In the genomic region with DNA sequence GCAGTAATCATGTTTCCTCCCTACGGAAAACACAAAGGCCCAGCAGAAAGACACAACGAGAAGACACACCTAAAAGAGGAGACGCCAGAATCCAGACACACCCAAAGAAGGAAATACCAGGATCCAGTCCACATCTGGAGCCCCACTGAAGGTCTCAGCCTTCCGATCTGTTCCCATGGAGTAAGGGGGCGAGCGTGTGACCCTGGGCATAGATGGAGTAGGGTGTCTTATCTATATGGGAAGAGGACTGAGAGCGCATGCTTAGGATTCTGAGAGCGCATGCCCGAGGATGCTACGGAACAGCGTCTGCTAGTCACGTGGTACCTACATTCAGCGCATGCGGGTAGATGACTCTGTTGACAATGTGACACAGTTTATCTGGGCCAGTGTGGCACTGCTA, we compare ENCODE assay signal across 26 mouse cellular contexts. TPM values are rescaled to one million over a fixed set of nuclear protein-coding genes. Genes with fewer than 3 reads are reported as not detected.
A peak's percentile ranks its signal among the peaks of the same experiment; 100 is the strongest.
DNase-seq lines count a peak whose midpoint lies in the region; ATAC-seq and TF ChIP-seq lines count a peak whose summit lies in the region.
"Had no signal": no experiment of that assay in that cellular context is flagged by ENCODE, and none has a peak within 500 bp of the region (broad histone marks: within the 10 kb centered on the region; RNA-seq: fewer than 3 reads in every experiment).

No protein-coding gene starts in this region.

- H3K4me2 ChIP-seq in midbrain, embryonic 11.5 days = no peak overlapping the region
- H3K4me2 ChIP-seq in midbrain, embryonic 14.5 days (ENCODE audit: low read length) = no peak overlapping the region
- H3K4me2 ChIP-seq: embryonic facial prominence, embryonic 12.5 days; embryonic facial prominence, embryonic 15.5 days; heart, embryonic 11.5 days; hindbrain, embryonic 14.5 days had no signal

- peak; percentile 66 for DNase-seq in midbrain, embryonic 11.5 days (ENCODE audit: low spot score, missing footprints)
- DNase-seq in midbrain, embryonic 14.5 days = no peak
- peak; percentile 98 for DNase-seq in MEL (ENCODE audit: low read depth, low spot score)
- peak; percentile 91 for DNase-seq in R1 (ENCODE audit: low read depth, low spot score)
- no peak for DNase-seq in cerebellum, postnatal 36 days
- DNase-seq in layer of hippocampus, postnatal 25 days (ENCODE audit: extremely low spot score in 1 of 2, low spot score in 1 of 2) = no peak
- no peak for DNase-seq in heart, postnatal 10 days
- DNase-seq: adrenal gland, postnatal 10 days; adrenal gland, postnatal 36 days; B cell, adult 2 months; cerebellum, adult 18-20 months; cerebellum, adult 9-10 months; cerebellum, postnatal 14 days; forebrain, postnatal 0 days; gastrocnemius, postnatal 14 days; heart, adult 11 months; heart, postnatal 36 days; kidney, adult 11 months; kidney, adult 8-10 months had no signal

- 94% methylated on average over 14 of the region's 14 CpGs for WGBS in midbrain, embryonic 11.5 days
- WGBS in midbrain, embryonic 14.5 days = 93% methylated on average over 14 of the region's 14 CpGs

- TF ChIP-seq CTCF in ES-Bruce4 (IDR thresholded peaks at IDR 0.05; ENCODE audit: low read depth, low read length) (no peak), MEL (IDR thresholded peaks at IDR 0.05 in 2 of 3, conservative IDR thresholded peaks at IDR 0.05 in 1 of 3; ENCODE audit: control insufficient read depth in 1 of 3, insufficient read depth in 1 of 3, low read depth in 2 of 3, low read length in 3 of 3, poor library complexity in 1 of 3, severe bottlenecking in 1 of 3) (no peak)

- H3K4me1 ChIP-seq in midbrain, embryonic 11.5 days (ENCODE audit: control insufficient read depth, insufficient read depth, low read length) = peaks cover 8% of the 10 kb centered on the region
- H3K4me1 ChIP-seq in midbrain, embryonic 14.5 days (ENCODE audit: control insufficient read depth, insufficient read depth, low read length) = no peaks in the 10 kb centered on the region
- H3K4me1 ChIP-seq in ES-Bruce4 (ENCODE audit: control insufficient read depth, insufficient read depth, low read length) (no peaks in the 10 kb centered on the region), MEL (ENCODE audit: control insufficient read depth in 1 of 2, insufficient read depth in 2 of 2, low read length in 2 of 2) (peaks cover 0 to 24% of the 10 kb centered on the region in 2 experiments; a peak in 2 of 4 replicates)

- no peaks in the 10 kb centered on the region for H3K9me3 ChIP-seq in midbrain, embryonic 11.5 days (ENCODE audit: control insufficient read depth, low read length)
- no peaks in the 10 kb centered on the region for H3K9me3 ChIP-seq in midbrain, embryonic 14.5 days (ENCODE audit: control insufficient read depth, low read length)
- H3K9me3 ChIP-seq in ES-Bruce4 (replicated peaks; ENCODE audit: control insufficient read depth, insufficient read depth, low read length, poor library complexity, severe bottlenecking) (no peaks in the 10 kb centered on the region), MEL (replicated peaks; ENCODE audit: insufficient read depth, low read length) (no peaks in the 10 kb centered on the region)
- H3K9me3 ChIP-seq: embryonic facial prominence, embryonic 12.5 days; embryonic facial prominence, embryonic 15.5 days; hindbrain, embryonic 10.5 days had no signal

- no peaks in the 10 kb centered on the region for H3K27me3 ChIP-seq in midbrain, embryonic 11.5 days (ENCODE audit: control insufficient read depth, insufficient read depth, low read length)
- no peaks in the 10 kb centered on the region for H3K27me3 ChIP-seq in midbrain, embryonic 14.5 days (ENCODE audit: control insufficient read depth, insufficient read depth, low read length)
- H3K27me3 ChIP-seq in ES-Bruce4 (ENCODE audit: control insufficient read depth, insufficient read depth, low read length, poor library complexity, severe bottlenecking) (no peaks in the 10 kb centered on the region), MEL (ENCODE audit: control insufficient read depth in 1 of 2, insufficient read depth in 2 of 2, low read length in 2 of 2) (no peaks in the 10 kb centered on the region)
- H3K27me3 ChIP-seq: embryonic facial prominence, embryonic 12.5 days had no signal

- intact Hi-C loops in heart, postnatal 10 days (cut with DNase I) = no loop called here

- no peak overlapping the region for H3K4me3 ChIP-seq in midbrain, embryonic 11.5 days (ENCODE audit: low read depth, low read length)
- H3K4me3 ChIP-seq in midbrain, embryonic 14.5 days (replicated peaks; ENCODE audit: low read depth, low read length) = no peak overlapping the region
- H3K4me3 ChIP-seq in ES-Bruce4 (ENCODE audit: low read depth, low read length) (peak overlapping the region; percentile 59), MEL (ENCODE audit: control insufficient read depth in 1 of 2, insufficient read depth in 1 of 2, low read depth in 2 of 2, low read length in 2 of 2) (peak overlapping the region; percentile 81 to 82)
- H3K4me3 ChIP-seq: embryonic facial prominence, embryonic 12.5 days; embryonic facial prominence, embryonic 15.5 days; hindbrain, embryonic 10.5 days had no signal

- H3K79me2 ChIP-seq in MEL (ENCODE audit: control insufficient read depth, insufficient read depth, low read length, poor library complexity) = peaks cover 15% of the 10 kb centered on the region

- no peak for ATAC-seq in midbrain, embryonic 11.5 days (ENCODE audit: low FRiP score)
- no peak for ATAC-seq in midbrain, embryonic 14.5 days (ENCODE audit: low FRiP score, low TSS enrichment)
- ATAC-seq: forebrain, embryonic 14.5 days; forebrain, postnatal 0 days had no signal

- no peak for TF ChIP-seq RAD21 in MEL (IDR thresholded peaks at IDR 0.05; ENCODE audit: low read depth, low read length)

- no peak overlapping the region for H3K27ac ChIP-seq in midbrain, embryonic 11.5 days (ENCODE audit: low read depth, low read length)
- no peak overlapping the region for H3K27ac ChIP-seq in midbrain, embryonic 14.5 days (replicated peaks; ENCODE audit: low read depth, low read length)
- H3K27ac ChIP-seq in ES-Bruce4 (ENCODE audit: insufficient read depth, low read length) (no peak overlapping the region; the same call in 1 of the 2 replicates), MEL (ENCODE audit: control insufficient read depth, low read depth, low read length) (peak overlapping the region; percentile 83)
- H3K27ac ChIP-seq: embryonic facial prominence, embryonic 12.5 days; embryonic facial prominence, embryonic 15.5 days; hindbrain, embryonic 10.5 days; hindbrain, embryonic 14.5 days had no signal

- H3K36me3 ChIP-seq in midbrain, embryonic 11.5 days (ENCODE audit: control insufficient read depth, insufficient read depth, low read length) = no peaks in the 10 kb centered on the region
- no peaks in the 10 kb centered on the region for H3K36me3 ChIP-seq in midbrain, embryonic 14.5 days (ENCODE audit: control insufficient read depth, insufficient read depth, low read length)
- no peaks in the 10 kb centered on the region for H3K36me3 ChIP-seq in ES-Bruce4 (ENCODE audit: control insufficient read depth, insufficient read depth, low read length, poor library complexity, severe bottlenecking)
- H3K36me3 ChIP-seq in MEL (ENCODE audit: control insufficient read depth in 1 of 2, insufficient read depth in 2 of 2, low read length in 2 of 2) = peaks cover 0 to 6% of the 10 kb centered on the region in 2 experiments; a peak in 2 of 4 replicates
- H3K36me3 ChIP-seq: embryonic facial prominence, embryonic 12.5 days; embryonic facial prominence, embryonic 15.5 days; hindbrain, embryonic 10.5 days had no signal

- no peak overlapping the region for H3K9ac ChIP-seq in midbrain, embryonic 11.5 days (ENCODE audit: low read length)
- H3K9ac ChIP-seq in midbrain, embryonic 14.5 days (replicated peaks; ENCODE audit: low read length) = no peak overlapping the region
- H3K9ac ChIP-seq in ES-Bruce4 (ENCODE audit: low read depth, poor library complexity, severe bottlenecking) (peak overlapping the region; percentile 34), MEL (ENCODE audit: control insufficient read depth, low read depth, low read length, poor library complexity, severe bottlenecking) (peak overlapping the region; percentile 82)
- H3K9ac ChIP-seq: embryonic facial prominence, embryonic 12.5 days; embryonic facial prominence, embryonic 15.5 days; forebrain, postnatal 0 days; hindbrain, embryonic 14.5 days had no signal

- TF ChIP-seq EP300 in ES-Bruce4 (IDR thresholded peaks at IDR 0.05; ENCODE audit: insufficient read depth, low read depth, low read length) = no peak
- no peak for TF ChIP-seq EP300 in MEL (IDR thresholded peaks at IDR 0.05; ENCODE audit: low read depth in 1 of 2, low read length in 2 of 2)

- TF ChIP-seq POLR2A in ES-Bruce4 (IDR thresholded peaks at IDR 0.05; ENCODE audit: insufficient read depth, low read length) (no peak), MEL (IDR thresholded peaks at IDR 0.05; ENCODE audit: control insufficient read depth in 1 of 2, insufficient read depth in 1 of 2, low read depth in 1 of 2, low read length in 2 of 2, poor library complexity in 1 of 2) (peak; percentile 79 to 99)

TF ChIP-seq in MEL, 35 proteins besides CTCF, POLR2A, EP300 and RAD21 (continues in another document):
- no peak for TF ChIP-seq BHLHE40 (IDR thresholded peaks at IDR 0.05; ENCODE audit: borderline replicate concordance, low read depth, low read length)
- peak; percentile 94 for TF ChIP-seq GATA1 (IDR thresholded peaks at IDR 0.05; ENCODE audit: low read depth, low read length)
- TF ChIP-seq RCOR1 (IDR thresholded peaks at IDR 0.05; ENCODE audit: low read depth, low read length) = 0 out of 2 replicates have a peak, but pooled peaks have one; percentile 41

RNA-seq across cellular contexts. Expression of a gene that starts 41.6 kb away (rescaled TPM):
- 62.5 and 63.3 TPM in 2 replicates for polyA plus RNA-seq in midbrain, embryonic 11.5 days (2014; fragmentation: Nextera tagmentation; extraction: Ambion mirVana)
- polyA plus RNA-seq in midbrain, embryonic 14.5 days (2014; fragmentation: Nextera tagmentation; extraction: Ambion mirVana) = 58.7 and 72.0 TPM in 2 replicates
- 16.7 and 18.3 TPM in 2 replicates for polyA plus RNA-seq in ES-Bruce4 (2011; ENCODE audit: insufficient read depth, insufficient read length, low read depth, missing spikeins)
- 26.3 and 33.5 TPM in 2 replicates for total RNA-seq in MEL (2012; rRNA removed)
- polyA plus RNA-seq in MEL (2012; ENCODE audit: insufficient read depth in 1 of 2, insufficient read length in 2 of 2, low read depth in 1 of 2, low replicate concordance in 2 of 2, missing spikeins in 1 of 2) = 10 to 100 TPM in 1 of 2 experiments, not detected in 1; 37.7 TPM
- 10 to 100 TPM; 33.6 to 36.7 TPM for total RNA-seq in layer of hippocampus, postnatal 25 days (2021)
- 10 to 100 TPM in 1 of 2 experiments, 1 to 10 TPM in 1; 8.7 to 10.2 TPM for total RNA-seq in heart, postnatal 10 days (2021)

RNA-seq across cellular contexts. Expression of a gene that starts 41.8 kb away (rescaled TPM):
- 22.3 and 23.7 TPM in 2 replicates for polyA plus RNA-seq in midbrain, embryonic 11.5 days (2014; fragmentation: Nextera tagmentation; extraction: Ambion mirVana)
- polyA plus RNA-seq in midbrain, embryonic 14.5 days (2014; fragmentation: Nextera tagmentation; extraction: Ambion mirVana) = 18.2 and 26.3 TPM in 2 replicates
- polyA plus RNA-seq in ES-Bruce4 (2011; ENCODE audit: insufficient read depth, insufficient read length, low read depth, missing spikeins) = 11.9 and 14.6 TPM in 2 replicates
- 9.5 and 10.4 TPM in 2 replicates for total RNA-seq in MEL (2012; rRNA removed)
- 10 to 100 TPM in 1 of 2 experiments, not detected in 1; 21.0 TPM for polyA plus RNA-seq in MEL (2012; ENCODE audit: insufficient read depth in 1 of 2, insufficient read length in 2 of 2, low read depth in 1 of 2, low replicate concordance in 2 of 2, missing spikeins in 1 of 2)
- 10 to 100 TPM; 17.3 to 19.9 TPM for total RNA-seq in layer of hippocampus, postnatal 25 days (2021)
- 10 to 100 TPM; 10.6 TPM for total RNA-seq in heart, postnatal 10 days (2021)

Comparison
In these comparisons a context has a peak if more than half of its experiments do, and no peak if none do; other contexts are left out.
1. DNase-seq: peak in midbrain, embryonic 11.5 days (single experiment), MEL (single experiment) and R1 (single experiment); none in midbrain, embryonic 14.5 days (single experiment), cerebellum, postnatal 36 days (0 of 2), layer of hippocampus, postnatal 25 days (0 of 2) and heart, postnatal 10 days (0 of 2).
2. H3K4me3 ChIP-seq: peak in ES-Bruce4 (single experiment) and MEL (2 of 2); none in midbrain, embryonic 11.5 days (single experiment) and midbrain, embryonic 14.5 days (single experiment).
3. H3K9ac ChIP-seq: peak in ES-Bruce4 (single experiment) and MEL (single experiment); none in midbrain, embryonic 11.5 days (single experiment) and midbrain, embryonic 14.5 days (single experiment).